17 mouse cellular contexts compared by ENCODE assay signal in the genomic region with DNA sequence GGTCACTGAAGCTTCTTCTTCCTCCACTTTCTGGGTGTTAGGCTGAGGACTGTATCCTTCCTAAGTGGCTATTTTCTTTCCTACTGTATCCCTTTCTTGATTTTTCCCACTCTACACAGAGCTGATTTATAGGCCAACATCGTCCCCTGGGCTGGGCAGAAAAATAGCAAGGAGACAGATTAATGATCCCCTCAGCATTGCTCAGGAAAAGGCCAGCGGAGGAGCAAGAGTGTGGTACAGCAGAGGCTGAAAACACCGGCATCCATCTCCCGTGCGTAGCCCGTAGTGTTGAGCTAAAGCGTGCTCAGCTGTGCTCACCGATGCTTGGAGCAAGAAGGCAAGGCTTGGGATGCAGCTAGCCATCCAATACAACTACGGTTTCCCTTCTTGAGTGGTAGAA.
DNase-seq lines count a peak whose midpoint lies in the region; ATAC-seq lines count a peak whose summit lies in the region.
"Had no signal": no experiment of that assay in that cellular context is flagged by ENCODE, and none has a peak within 500 bp of the region (broad histone marks: within the 10 kb centered on the region; RNA-seq: fewer than 3 reads in every experiment).

No protein-coding gene starts in this region.

- peaks cover 25% of the 10 kb centered on the region for H3K4me1 ChIP-seq in kidney, embryonic 15.5 days

- no peak overlapping the region for H3K27ac ChIP-seq in kidney, embryonic 15.5 days
- H3K27ac ChIP-seq: gastrocnemius, adult 2 months; liver, embryonic 14.5 days; lung, embryonic 15.5 days; midbrain, embryonic 10.5 days had no signal

- ATAC-seq in kidney, embryonic 15.5 days (replicated peaks; ENCODE audit: low FRiP score): peak; percentile 74
- ATAC-seq: intestine, postnatal 0 days had no signal

- no peak overlapping the region for H3K9ac ChIP-seq in kidney, embryonic 15.5 days
- H3K9ac ChIP-seq: liver, embryonic 14.5 days; lung, embryonic 15.5 days had no signal

- no peaks in the 10 kb centered on the region for H3K36me3 ChIP-seq in kidney, embryonic 15.5 days
- H3K36me3 ChIP-seq: lung, embryonic 15.5 days; midbrain, embryonic 10.5 days had no signal

- H3K4me2 ChIP-seq in kidney, embryonic 15.5 days: 0 out of 2 replicates have a peak overlapping the region, but pooled peaks have one; percentile 5
- H3K4me2 ChIP-seq: lung, embryonic 15.5 days had no signal

- DNase-seq in kidney, postnatal 36 days: no peak
- DNase-seq in embryo, embryonic 10.5 days (ENCODE audit: low spot score): peak; percentile 13
- DNase-seq in embryo, embryonic 11 days: peak; percentile 34
- DNase-seq in mesoderm, embryonic 11.5 days (ENCODE audit: low read depth, low spot score): peak; percentile 59
- DNase-seq in cerebellum, postnatal 14 days: no peak
- DNase-seq in cerebellum, adult 9-10 months: no peak
- DNase-seq: cerebellum, adult 18-20 months; gastrocnemius, adult 2 months; heart, postnatal 36 days; layer of hippocampus, postnatal 36 days; lung, postnatal 4 days had no signal

- H3K9me3 ChIP-seq in kidney, embryonic 15.5 days (replicated peaks): no peaks in the 10 kb centered on the region
- H3K9me3 ChIP-seq: lung, embryonic 15.5 days; midbrain, embryonic 10.5 days had no signal

- H3K27me3 ChIP-seq in kidney, embryonic 15.5 days: no peaks in the 10 kb centered on the region; the same call in 1 of the 2 replicates
- H3K27me3 ChIP-seq: lung, embryonic 15.5 days had no signal

- no peak overlapping the region for H3K4me3 ChIP-seq in kidney, embryonic 15.5 days (replicated peaks)
- H3K4me3 ChIP-seq: gastrocnemius, adult 2 months; lung, embryonic 15.5 days; midbrain, embryonic 10.5 days; myocyte had no signal

- 17% methylated on average over 9 of the region's 9 CpGs for WGBS in kidney, embryonic 15.5 days

Comparison
In these comparisons a context has a peak if more than half of its experiments do, and no peak if none do; other contexts are left out.
1. DNase-seq: peak in embryo, embryonic 10.5 days (single experiment), embryo, embryonic 11 days (single experiment) and mesoderm, embryonic 11.5 days (single experiment); none in kidney, postnatal 36 days (0 of 2), cerebellum, postnatal 14 days (0 of 2) and cerebellum, adult 9-10 months (single experiment).